Mouse (Mus musculus) liver, embryonic 11.5 days (tissue): ENCODE results near the gene Irf8. TPM values are rescaled to one million over a fixed set of nuclear protein-coding genes. Genes with fewer than 3 reads are reported as not detected.

Source experiments
- polyA plus RNA-seq: library from polyadenylated mRNA; unstranded; fragments of >200 nt; fragmentation: Nextera tagmentation; extraction: Ambion mirVana; gene quantifications from 2 replicates; pipeline ENCODE4 v1.2.1, GENCODE M21; 2014

Irf8 gene
- polyA plus RNA-seq, 1 experiment from 2014 or later, result 12.3 TPM

Other genes starting within 250 kb of the Irf8 start
- 125 and 127 TPM in 2 replicates for gene Gins2, start 147.1 kb upstream of the Irf8 start, polyA plus RNA-seq
- 1.6 and 4.1 TPM in 2 replicates for gene 1190005I06Rik, start 88.7 kb upstream of the Irf8 start, polyA plus RNA-seq
- gene Gm27021, start 68.3 kb upstream of the Irf8 start, polyA plus RNA-seq, result 0.69 and 2.4 TPM in 2 replicates
- 1,052 and 1,118 TPM in 2 replicates for gene Cox4i1, start 68.1 kb upstream of the Irf8 start, polyA plus RNA-seq
- gene Emc8, start 67.8 kb upstream of the Irf8 start, polyA plus RNA-seq, result 265 and 295 TPM in 2 replicates